Mouse (Mus musculus): ENCODE results near the gene Lnx2.

DNA sequence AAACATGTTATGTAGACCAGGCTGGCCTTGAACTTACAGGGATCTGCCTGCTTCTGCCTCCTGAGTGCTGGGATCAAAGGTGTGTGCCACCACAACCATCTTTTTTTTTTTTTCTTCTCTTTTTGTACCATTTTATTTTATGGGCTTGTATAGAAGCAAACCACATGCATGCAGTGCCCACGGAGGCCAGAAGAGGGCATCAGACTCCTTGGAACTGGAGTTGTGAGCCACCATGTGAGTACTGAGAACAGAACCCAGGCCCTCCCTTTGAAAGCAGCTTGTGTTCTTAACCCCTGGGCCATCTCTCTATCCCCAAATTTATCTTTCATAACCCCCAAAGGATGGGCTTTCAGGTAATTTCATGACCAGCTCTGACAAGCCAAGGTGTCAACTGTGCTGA, 73.1 kb downstream of the Lnx2 start:
- TF ChIP-seq CTCF (IDR thresholded peaks at IDR 0.05; ENCODE audit: control insufficient read depth, insufficient read depth, insufficient replicate concordance, low read depth, low read length) (peak; percentile 39; the same call in 1 of the 2 replicates), POLR2A (IDR thresholded peaks at IDR 0.05; ENCODE audit: control insufficient read depth, low read depth, low read length) (no peak)

Measured in testis, adult 2 months (tissue).